Mouse (Mus musculus) B cell, adult 2 months (primary cell): ENCODE measurements around the gene Mynn.

Source experiments
- DNase-seq, 2 experiments: peaks; one replicate each; pipeline ENCODE4 v3.0.0; 2022

Mynn gene

GRCm38 (mm10) chr3:30646761-30647160, 44.9 kb downstream of the Mynn start:
- no peak for DNase-seq

DNA sequence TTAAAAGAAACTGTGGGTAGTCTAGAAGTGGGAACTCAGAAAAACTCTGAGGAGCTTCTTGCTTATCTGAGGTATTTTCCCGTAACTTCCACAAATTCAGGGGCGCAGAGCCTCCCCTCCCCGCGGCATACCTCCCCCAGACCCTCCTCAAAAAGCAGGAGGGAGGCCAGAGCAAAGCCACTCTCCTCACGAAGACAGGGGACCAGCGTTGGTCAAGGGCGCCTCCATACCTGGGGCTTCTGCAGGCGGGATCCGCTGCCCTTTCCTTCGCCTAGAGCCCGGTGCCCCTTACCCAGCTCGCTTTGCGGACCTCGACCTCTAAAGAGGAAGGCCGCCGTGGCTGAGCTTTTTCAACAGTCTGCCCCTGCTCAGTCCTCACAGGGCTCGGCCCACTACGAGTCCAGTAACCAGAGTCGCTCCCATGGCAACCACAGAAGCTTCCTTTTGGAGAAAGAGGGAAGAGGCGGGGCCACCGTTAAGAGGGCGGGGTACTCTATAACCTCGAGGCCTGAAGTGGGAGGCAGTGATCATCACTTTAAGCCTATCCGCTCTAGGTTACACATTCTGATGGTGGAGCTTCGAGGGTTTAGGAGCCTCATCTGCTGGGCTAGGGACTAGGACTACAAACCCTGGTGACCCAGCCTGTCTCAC, 45.7 kb downstream of the Mynn start, which contains the start of gene Lrrc34:
Lrrc34 (minus strand) TSS at position 430 of the 651 bp plus-strand sequence.
- DNase-seq: peak in 1 of 2 experiments; percentile 8

- no peak for DNase-seq
These were observed 46.6 kb downstream of the Mynn start for GRCm38 (mm10) chr3:30648466-30648865.

- DNase-seq: peak; percentile 5
These were observed 48.4 kb downstream of the Mynn start for GRCm38 (mm10) chr3:30650062-30650841.

GRCm38 (mm10) chr3:30655937-30656336, 54.1 kb downstream of the Mynn start:
- DNase-seq: no peak

- no peak for DNase-seq
These were observed 56.6 kb downstream of the Mynn start for GRCm38 (mm10) chr3:30658486-30658885.
